Mouse (Mus musculus): ENCODE results near the gene Abcc4.

- no peak for TF ChIP-seq CTCF (IDR thresholded peaks at IDR 0.05; ENCODE audit: low read depth)
- TF ChIP-seq EP300 (IDR thresholded peaks at IDR 0.05; ENCODE audit: low read depth): no peak
Observed at GRCm38 (mm10) chr14:118662625-118663276, 43.3 kb downstream of the Abcc4 start.

All from liver, postnatal 0 days (tissue).